Mouse (Mus musculus) ovary, postnatal 10 days (tissue): ENCODE results near the gene Cnnm4.

Experiments
- DNase-seq: peaks from one replicate; pipeline ENCODE4 v3.0.0; 2022; ENCODE audit warnings: low spot score

Cnnm4 gene

DNA sequence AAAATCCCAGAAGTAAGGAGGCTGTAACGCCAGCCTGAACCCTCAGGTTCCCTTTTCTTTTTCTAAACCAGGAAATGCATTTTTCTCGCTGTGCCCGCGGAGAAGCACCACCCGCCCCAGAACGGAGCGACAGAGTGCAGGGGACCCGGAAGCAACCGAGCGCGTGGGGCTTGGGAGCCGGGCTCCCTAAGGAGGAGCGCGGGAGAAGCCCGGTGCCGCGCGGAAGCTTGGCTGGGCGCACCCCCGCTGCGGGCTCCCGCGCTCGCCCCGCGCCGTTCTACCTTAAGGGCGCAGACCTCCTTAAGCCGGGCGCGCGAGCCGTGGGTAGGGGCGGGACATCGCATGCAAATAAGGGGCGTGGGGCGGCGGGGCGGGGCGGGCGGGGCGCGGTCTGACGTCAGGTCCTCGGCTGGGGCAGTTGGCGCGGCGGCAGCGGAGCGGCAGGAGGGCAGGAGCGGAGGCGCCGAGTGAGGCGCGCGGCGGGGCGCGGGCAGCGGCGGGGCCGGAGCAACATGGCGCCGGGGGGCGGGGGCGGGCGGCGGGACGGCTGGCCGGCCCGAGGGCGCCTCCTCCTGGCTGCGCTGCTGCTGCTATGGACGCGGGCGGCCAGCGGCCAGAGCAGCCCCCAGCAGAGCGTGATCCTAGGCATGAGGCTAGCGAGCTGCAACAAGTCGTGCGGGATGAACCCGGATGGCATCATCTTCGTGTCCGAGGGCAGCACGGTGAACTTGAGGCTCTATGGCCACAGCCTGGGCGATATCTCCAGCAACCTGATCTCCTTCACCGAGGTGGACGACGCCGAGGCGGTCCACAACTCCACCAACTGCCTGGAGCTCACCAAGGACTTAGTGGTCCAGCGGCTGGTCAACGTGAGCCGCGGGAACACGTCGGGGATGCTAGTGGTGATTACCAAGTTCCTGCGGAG lies at the start of gene Cnnm4:
Cnnm4 (plus strand) TSS at position 440 of the 925 bp plus-strand sequence.
- peak; percentile 55 for DNase-seq

DNA sequence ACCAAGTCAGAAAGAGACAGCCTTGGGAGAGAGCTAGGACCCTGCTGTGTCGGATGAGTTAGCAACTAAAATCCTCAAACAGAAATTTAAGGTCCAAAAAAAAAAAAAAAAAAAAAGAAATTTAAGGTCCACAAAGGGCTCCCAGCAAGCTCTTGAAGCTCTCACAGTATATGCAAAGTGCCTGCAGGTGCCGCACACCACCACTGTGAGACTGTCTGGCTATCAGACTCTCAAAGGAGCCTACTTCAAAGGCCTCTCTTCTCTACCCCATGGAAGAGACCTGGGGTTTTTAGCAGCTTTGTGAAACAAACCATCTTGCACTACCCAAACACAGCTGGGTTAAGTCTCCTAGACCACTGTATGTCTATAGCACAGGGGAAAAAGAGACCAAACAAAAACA lies 41.9 kb upstream of the Cnnm4 start:
- DNase-seq = no peak

DNA sequence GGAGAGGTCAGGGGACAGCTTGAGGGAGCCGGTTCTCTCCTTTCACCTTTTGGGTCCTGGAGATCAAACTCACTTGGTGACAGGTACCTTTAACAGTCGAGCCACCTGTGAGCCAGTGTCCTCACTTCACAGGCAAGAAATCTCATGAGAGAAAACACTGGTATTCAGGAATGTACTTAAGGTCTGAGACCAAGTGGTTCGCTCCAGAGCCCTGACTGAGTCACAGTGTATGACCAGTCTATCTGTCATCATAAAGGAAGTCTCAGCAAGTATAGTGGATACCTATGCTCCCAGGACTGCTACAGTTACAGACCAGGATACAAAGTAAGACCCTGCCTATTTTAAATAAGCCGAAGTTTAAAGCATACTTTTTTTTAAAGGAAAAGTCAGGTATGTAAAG lies 38.4 kb upstream of the Cnnm4 start:
- DNase-seq = no peak

DNA sequence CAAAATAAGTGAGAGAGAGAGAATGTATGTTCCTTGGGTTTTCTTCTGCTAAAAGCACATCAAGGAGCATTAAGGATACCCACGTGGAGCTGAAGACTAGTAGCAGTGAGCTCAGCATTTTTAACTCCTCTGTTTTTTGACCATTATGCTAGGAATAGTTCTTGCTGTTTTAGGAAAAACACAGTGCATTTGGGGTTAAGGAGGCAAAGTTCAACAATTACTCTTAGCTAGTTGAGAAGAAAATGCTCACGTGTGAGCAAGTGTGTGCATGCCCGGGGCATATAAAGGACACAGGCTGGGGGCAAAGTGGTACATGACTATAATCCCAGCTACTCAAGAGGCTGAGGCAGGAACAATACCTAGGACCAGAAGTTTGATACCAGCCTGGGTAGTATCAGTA lies 37.8 kb upstream of the Cnnm4 start:
- no peak for DNase-seq

DNA sequence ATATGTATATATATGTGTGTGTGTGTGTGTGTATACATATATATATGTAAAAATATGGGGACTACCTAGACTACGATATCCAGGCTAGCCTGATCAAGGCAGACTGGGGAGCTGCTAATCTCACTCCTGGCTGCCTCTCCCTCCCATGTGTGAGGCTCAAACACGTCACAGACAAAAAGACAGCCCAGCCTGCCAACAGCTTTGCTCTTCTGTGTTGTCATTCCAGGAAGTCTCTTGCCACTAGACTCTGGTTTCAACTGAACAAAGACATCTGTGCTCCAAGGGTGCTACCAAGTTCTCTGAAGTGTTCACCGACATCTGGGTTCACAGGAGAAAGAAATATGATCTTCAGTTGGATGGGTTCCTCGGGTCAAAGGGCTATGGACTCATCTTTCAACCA lies 36.3 kb upstream of the Cnnm4 start:
- no peak for DNase-seq

DNA sequence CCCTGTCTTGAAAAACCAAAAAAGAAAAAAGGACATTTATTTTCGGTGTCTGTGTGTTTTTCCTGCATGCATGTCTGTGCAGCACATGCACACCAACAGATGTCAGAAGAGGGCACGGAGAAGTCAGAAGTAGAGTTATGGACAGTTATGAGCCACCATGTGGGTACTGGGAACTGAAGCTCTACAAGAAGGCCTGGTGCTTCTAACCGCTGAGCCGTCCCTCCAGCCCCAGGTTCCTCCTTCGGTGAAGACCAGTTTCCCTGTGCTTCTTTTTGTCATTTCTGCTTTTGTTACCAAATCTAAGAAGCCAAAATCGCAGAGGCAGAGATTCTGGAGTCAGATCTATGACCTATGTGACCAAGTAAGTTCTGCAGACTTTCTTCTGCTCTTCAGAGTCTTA lies 34.9 kb upstream of the Cnnm4 start:
- no peak for DNase-seq

DNA sequence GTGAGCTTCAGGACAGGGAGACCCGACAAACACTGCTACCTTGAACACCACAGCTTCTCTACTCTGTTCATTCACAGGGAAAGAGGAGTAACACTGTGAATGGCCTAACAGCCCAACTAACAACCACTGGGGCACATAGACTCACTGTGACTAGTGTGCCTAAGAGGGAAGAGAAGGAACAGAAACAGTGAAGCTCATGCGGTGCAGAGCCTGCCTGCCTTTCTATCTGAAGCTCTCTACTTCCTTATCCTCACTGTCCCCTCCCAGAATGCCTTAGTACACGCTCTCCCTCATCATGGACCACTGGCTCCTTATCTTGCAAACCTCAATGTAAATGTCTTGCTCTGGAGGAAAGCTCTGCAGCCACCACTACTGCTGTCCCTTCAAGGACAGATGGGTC lies 34.2 kb upstream of the Cnnm4 start:
- DNase-seq = no peak

DNA sequence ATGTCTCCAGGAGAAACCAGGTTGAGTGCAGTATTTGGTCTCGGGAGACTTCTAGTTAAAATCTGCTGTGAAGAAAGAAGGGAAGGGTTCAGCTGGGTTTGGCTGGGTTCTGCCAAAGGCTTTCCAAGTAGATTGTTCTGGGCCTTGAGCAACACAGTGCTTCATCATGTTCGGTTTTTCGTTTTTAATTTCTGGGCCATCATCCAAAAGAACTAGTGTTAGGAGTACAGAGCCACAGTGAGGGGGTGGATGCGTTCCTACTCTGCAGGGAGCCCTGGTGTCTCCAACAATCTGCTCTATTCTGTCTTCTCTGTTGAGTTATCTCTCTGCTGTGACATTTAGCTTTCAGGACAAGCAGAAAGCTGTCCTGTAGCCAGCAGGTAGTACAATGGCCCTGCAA lies 30.3 kb upstream of the Cnnm4 start:
- DNase-seq = no peak

DNA sequence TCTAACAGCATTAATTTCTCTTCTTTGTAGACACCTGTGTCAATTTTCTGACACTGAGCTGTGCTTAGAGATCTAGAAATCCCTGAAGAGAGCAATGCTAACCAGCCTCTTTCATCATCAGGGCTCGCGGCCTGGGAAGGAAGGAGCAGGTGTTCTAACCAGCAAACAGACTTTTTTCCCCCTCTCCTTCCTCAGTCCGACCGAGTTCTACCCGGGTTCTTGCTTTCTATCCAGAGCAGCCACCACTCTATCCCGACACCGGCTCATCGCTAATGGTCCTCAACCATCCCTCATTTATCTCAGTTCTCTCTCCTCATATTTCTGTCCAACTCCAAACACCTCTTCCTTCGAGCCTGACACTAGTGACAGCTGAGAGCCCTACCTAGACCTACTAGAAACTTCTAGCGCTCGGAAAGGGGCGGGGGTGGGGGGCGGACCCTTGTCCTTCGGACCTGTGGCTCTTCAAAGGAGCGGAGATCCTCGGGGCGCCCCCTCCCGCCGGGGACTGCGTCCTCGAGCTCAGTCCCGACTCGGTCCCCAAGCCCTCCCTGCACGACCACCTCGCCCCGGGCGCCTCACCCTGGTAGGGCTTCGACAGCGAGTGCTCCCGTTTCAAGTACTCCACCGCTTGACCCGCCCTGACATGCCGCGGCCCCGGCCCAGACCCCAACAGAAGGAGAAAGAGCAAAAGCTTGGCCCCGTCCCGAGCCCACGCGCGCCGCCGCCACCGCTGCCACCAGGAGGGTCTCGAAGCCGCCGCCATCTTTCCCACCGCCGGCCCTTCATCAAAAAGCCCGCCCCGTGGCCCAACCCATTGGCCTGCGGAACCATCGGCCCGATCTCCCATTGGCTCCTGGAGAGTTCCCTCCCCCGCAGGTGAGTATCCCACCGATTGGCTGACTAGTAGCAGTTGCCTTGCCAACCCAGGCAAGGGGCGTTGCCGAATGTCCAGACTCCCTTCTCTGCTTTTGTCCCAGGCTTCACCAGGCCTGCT lies 26.7 kb upstream of the Cnnm4 start, which contains the start of gene Lman2l:
Lman2l (minus strand) TSS at position 801 of the 994 bp plus-strand sequence.
- peak; percentile 86 for DNase-seq

DNA sequence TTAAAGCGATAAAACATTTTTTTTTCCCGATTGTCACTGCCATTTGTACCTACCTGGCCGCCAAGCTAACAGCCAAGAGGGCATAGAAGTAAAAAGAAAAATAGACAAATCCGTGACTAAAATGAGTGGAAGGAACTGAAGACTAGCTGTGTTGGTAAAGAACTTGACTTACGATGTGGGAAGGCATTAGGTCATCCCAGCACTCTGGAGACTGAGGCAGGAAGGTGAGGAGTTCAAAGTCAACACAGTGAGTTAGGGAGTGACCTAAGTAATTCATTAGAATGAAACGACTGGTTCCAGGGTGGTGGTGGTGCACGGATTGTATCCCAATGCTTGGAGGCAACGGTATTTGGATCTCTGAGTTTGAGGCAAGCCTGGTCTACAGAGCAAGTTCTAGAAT lies 25.9 kb upstream of the Cnnm4 start:
- no peak for DNase-seq

DNA sequence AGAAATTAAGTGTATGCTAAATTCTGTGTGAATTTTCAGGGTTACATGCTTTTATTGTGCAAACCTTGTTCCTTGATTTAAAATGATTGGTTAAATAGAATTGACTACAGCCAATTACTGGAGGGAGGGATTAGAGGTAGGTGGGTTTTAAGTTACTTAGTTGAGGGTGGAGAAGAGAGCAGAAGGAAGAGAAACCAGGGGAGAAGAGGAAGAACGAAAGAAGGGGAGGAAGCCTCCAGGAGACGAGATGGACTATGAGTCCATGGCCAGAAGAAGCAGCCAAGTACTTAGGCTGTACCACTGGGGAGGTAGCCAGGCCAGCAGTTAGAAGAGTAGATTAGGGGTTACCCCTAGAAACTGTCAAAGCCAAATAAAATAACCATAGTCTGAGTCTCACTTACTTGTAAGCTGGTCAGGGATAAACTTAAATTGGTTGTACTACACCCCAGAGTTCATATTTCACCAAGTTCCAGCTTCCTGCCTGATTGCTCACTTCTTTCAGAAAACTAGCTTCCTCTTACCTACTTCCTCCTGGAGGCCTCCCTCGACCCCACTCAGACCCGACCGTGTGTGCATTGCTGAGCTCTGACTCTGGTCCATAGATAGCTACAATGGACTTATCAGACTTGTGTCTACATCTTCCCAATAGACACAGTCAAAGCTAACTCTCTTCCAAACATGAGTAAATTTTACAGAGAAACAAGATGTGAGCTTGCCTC lies 25.2 kb upstream of the Cnnm4 start:
- DNase-seq = no peak

DNA sequence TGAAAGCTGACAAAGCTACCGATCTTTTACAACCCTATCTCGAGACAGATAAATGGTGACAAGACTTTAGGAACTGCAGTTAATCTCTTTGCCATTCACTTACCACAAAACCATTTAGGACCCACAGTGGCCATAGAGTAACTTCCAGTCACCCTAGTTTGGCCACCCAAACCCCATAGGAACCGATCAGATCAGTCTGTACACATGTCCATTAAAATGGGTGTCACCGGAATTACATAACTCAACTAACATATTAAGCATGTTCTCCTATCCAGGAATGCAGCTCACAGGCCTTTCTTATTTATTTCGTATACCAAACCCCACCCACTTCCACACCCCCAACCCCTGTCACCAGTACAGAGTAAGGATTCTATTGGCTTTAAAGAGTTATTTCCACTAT lies 24.6 kb upstream of the Cnnm4 start:
- no peak for DNase-seq

DNA sequence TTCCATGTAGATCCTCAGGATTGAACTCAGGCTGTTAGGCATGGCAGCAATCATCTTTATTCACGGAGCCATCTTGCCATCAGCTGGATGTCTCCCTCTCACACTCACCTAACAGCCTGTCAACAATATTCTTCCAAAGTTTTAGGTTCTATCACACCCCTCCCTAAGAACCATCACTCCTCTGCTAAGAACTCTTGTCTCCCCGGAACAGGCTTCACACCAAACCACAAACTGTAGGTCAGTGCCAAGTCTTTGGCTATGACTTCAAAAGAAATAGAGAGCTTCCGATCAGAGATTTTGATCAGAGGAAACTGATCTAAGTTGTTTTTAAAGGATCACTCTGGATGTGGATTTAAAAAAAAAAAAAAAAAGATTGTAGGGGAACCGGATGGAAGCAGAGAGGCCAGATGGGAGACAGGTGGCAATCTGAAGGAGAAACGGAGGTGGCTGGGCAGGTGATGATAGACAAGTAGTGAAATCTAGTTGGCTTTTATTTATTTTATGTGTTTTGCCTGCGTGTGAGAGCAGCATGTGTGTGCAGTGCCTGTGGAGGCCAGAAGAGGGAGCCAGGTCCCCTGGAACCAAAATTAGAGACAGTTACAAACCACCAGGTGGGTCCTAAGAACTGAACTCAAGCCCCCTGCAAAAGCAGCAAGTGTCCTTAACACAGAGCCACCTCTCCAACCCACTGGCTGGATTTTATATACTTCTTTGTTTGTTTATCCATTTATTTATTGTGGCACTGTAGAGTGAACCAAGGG lies 17.2 kb upstream of the Cnnm4 start:
- DNase-seq = no peak

DNA sequence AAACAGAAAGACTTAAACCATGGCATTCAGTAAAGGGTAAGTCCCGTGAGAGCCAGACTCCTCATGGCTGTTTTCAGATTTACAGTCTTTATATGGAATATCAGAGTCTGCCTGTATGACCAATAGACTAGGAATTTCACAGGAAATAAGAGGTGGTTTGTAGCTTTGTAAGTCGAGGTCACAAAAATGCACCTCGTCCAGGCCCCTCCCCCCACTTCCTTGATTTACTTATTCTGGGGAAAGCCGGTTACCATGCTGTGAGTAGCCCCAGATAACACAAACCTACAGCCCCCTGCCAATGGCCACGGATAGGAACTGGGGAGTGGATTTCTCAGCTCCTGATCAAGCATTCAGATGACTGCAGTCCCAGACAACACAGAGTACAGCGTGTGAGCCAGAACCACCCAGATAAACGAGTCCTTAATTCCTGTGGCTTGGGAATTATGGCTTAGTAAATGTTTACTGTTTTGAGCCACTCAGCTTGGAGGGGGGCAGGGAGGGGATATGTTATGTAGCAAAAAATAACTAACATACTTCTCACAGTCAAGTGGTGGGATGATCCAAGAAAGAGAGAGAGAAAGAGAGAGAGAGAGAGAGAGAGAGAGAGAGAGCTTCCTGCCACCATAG lies 13.9 kb upstream of the Cnnm4 start:
- DNase-seq = no peak

DNA sequence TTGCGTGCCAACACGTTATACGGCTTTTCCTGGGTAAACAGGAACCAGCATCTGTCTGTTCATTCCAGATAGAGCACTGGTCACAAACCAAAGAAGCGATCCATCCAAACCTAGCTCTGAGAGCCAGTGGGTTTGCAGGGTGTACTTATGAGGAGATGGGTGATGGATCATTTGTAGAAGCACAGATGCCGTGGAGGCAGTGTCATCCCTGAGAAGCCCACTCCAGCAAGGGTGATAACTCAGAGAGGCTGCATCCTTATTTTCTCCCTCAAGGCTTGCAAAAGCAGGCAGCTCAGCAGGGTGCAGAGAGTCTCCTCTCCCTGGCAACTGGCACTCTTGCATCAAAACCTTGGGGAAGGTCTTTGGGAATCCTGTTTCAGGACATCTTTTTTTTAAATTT lies 13.3 kb upstream of the Cnnm4 start:
- DNase-seq = no peak

DNA sequence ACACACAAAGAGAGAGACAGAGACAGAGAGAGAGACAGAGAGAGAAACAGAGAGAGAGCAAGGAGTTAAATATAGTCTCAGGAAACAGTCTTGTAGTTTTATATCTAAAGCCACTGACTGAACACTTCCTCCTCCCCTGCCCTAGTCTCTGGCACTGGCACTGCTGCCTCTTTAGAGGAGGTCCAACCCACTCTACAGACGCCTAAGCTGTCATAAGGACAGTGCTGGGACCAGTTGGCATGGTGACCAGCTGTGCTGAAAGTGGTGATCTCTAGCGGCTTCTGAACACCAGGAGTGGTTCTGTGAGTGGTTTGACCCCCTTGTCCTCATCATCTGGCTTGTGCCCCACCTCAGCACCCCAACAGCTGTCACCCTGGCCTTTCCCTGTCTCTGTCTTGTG lies 9.6 kb upstream of the Cnnm4 start:
- DNase-seq = no peak

DNA sequence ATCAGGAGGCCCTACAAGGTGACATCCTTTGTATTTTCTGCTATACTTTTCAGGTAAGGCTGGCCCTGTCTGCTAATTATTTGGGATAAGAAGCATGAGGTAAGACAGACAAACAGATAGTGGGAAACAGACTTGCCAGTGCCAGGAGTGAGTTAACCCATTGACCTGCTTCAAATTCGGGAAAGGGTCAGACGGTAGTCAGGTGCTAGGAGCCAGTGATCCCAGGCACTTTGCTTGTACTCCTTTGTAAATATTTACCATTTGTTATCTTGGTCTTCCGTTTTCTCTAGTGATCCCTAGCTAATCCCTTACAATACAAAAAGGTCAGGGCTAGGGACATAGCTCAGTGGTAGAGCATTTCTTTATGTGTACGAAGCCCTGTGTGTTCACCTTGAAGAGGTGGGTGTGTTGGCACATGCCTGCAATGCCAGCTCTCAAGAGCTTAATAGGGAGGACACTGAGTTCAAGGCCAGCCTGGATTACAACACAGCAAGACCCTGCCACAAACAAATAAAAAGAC lies 5.7 kb upstream of the Cnnm4 start:
- no peak for DNase-seq

DNA sequence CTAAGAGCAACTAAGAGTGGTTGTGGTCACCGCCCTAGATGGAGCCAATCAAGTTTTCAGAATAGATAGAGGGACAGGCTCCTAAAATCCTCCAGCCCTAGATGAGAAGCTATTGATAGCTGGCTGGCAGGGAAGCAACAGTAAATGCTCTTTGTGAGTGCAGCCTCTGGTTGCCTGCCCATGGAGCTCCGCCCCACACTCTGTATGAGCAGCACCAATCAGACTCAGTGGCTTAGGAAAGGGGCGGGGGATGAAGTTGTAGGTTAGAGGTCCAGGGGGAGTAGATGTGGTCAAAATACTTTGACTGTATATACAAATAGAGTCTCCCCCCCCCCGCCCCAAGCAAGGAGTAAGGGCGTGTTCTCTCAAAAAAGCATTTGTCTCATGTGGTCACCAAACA lies 4.0 kb upstream of the Cnnm4 start:
- DNase-seq = no peak

DNA sequence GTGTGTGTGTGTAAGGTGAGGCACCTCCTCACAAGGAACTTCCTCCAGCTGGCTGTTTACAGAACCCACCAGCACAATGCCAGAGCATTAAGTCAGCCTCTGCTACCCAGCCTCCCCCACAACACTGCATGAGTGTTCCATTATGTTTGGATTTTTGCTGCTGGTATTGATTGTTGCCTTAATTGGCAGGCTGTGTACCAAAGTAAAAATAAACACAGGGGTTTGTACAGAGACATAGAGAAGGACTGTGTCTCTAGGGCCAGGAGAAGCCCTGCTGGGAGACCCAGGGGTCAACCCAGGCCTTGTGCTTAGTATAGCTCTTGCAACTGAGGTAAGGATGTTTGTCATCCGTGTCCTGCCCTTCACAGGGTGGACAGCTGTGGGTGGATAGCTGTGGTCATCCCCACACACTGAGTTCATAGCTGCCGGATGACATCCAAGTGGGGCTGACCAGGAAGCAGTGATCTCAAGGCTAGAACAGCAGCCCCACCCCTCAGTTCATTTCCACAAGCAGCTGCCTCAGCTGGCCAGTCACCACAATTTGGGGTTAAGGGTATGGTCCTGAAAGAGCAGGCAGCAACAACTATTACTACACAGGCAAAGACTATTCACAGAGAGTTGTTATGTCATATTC lies 1.5 kb upstream of the Cnnm4 start:
- no peak for DNase-seq

DNA sequence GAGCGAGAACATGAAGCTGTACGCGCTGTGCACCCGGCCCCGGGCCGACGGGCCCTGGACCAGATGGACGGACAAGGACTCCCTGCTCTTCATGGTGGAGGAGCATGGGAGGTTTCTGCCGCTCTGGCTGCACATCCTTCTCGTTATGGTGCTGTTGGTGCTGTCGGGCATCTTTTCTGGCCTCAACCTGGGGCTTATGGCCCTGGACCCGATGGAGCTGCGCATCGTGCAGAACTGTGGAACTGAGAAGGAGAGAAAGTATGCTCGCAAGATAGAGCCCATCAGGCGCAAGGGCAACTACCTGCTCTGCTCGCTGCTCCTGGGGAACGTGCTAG lies 653 bp downstream of the Cnnm4 start:
- DNase-seq = no peak
